Mouse (Mus musculus) thymus, adult 2 months (tissue): ENCODE results near the gene Tcte1.

ENCODE experiments used
- CTCF ChIP-seq: fragments of 200-500 bp; IDR thresholded peaks from 2 replicates; pipeline ENCODE4 v1.5.1; 2012; ENCODE audit warnings: mild to moderate bottlenecking, control low read depth, low read length, moderate library complexity, borderline replicate concordance; ENCODE audit not compliant: control insufficient read depth, poor library complexity, insufficient read depth; ENCODE audit errors: extremely low read depth
- POLR2A ChIP-seq: fragments of 200-500 bp; IDR thresholded peaks from 2 replicates; pipeline ENCODE4 v1.6.1; 2012; ENCODE audit warnings: mild to moderate bottlenecking, low read length, control low read depth, moderate library complexity; ENCODE audit not compliant: control insufficient read depth, poor library complexity, insufficient read depth; ENCODE audit errors: extremely low read depth

DNA sequence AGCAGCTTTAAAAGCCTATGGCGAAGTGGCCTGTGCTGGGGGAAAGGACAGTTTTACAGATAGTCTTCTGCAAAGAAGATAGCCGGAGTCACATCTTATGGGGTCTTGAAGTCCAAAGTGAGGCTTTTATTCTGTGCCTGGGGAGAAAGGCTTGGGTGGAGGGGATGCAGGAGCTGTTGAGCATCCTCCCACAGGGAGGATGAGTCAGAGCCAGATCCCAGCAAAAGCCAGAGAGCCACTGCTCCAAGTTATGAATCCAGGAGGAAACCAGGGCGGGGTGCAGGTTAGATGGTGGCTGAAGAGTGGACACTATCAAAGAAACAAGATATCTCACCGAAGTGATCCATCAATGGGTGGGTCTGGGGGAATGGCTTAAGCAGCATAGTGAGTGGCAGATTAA, 11.5 kb upstream of the Tcte1 start:
- TF ChIP-seq CTCF, result no peak
- no peak for TF ChIP-seq POLR2A
